Mouse (Mus musculus): ENCODE results near the gene Pofut1.
"Not testable (repeated sequence)": the region's sequence is repeated elsewhere in the genome, so short reads cannot be mapped to it uniquely, and the experiment has no call there.

Gene Pofut1

DNA sequence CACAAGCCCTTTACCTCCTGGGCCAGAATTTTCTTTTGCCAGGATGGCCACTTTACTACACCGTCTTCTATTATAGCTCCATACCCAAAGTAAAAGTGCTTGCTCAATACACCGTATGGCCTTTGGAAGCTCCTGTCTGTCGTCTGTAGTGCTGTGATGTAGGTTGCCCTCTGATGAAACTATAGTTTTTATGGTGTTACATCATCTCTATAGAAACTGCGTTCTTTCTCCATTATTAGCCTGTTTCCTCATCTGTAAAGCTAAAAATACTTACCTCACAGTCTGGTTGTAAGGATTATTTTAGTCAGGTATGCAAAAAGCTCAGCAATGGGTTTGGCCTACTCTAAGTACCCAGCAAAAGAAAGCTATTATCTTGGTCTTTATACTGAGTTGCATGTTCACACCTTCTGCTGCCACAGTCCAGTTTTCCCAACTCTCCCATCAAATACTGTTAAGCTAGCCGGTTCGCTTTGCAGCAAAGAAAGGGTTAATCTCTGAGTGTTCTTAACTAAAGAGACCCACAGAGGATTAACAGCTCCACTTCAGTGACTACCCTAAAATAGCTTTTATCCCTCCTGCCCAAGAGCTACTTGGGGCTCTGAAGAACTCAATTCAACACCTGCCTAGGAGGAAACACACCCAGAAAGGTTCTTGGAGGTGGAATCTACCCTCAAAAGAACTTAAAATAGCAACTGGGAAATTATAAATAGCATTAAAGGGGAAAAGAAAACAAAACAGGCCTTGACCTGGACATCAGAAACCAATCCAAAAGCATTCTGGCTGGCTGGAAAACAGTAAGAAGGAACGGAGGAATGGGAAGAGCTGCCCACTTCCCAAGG, 2.1 kb upstream of the Pofut1 start:
- no peak for DNase-seq (ENCODE audit: low spot score in 2 of 2)

- no peak for DNase-seq (ENCODE audit: low spot score in 2 of 2)
Observed at GRCm38 (mm10) chr2:153239860-153240480, 1.4 kb upstream of the Pofut1 start.

DNA sequence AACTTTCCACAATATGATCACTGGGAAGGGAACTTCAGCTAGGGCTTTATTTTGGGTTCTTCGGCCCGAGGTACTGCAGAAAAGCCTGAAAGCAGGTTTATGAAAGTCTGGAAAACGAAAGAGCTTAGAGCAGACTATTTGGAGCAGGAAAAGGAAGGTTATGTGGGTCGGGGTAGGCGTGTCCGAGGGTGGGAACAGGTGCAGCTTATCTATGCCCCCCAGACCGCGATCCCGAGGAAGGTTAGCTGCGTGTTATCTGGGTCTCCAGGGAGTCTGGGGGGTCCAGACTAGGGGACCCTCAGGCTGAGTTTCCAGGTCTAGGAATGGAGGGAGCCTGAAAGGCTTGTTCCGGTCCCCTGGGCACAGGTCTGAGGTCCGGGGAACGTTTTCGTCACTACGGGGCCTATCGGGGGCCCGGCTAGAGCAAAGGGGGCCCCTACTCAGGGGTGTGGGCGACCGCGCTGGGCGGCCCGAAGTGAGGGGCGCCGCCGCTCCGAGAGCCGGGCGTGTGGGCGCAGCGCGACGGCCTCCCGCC, 565 bp upstream of the Pofut1 start:
- DNase-seq (ENCODE audit: low spot score in 2 of 2) = peak in 1 of 2 experiments; percentile 23

DNA sequence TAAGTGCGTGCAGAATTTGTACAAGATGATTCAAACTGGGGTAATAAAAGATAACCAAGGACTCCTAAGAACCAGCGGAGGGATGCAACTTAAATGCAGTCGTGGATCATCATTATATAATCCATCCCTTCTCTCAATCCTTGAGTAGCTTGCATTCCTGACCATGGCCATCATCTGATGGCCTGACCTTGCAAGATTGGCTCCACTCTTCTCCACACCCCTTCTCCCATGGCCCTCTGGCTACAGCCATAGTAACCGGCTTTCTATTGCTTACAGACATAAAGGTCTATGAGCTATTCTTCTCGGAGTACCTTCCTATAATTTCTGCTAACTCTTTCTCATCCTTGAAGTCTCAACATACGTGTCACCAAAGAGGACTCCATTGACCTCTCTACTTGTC, 823 bp downstream of the Pofut1 start:
- no peak for DNase-seq (ENCODE audit: low spot score in 2 of 2)

- DNase-seq (ENCODE audit: low spot score in 2 of 2) = no peak
Observed at GRCm38 (mm10) chr2:153249751-153250150, 8.4 kb downstream of the Pofut1 start.

DNA sequence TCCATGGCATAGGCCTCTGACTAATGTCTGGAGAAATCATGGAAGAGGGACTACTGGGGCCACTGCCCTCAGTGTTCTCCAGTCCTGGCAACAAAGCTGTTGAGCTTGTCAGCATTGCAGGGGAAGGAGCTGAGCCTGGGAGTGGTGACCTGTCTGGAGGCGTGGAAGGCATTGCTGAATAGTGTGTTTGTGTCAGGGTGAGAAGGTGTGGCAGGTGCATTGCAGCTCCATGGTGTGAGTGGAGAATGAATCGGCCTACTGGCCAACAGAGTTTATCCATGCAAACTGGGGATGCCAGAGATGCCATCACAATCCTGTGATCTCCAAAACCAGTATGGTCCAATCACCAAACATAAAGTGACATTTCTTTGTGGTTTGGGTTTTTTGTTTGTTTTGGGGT, 15.3 kb downstream of the Pofut1 start:
- no peak for DNase-seq (ENCODE audit: low spot score in 2 of 2)

DNA sequence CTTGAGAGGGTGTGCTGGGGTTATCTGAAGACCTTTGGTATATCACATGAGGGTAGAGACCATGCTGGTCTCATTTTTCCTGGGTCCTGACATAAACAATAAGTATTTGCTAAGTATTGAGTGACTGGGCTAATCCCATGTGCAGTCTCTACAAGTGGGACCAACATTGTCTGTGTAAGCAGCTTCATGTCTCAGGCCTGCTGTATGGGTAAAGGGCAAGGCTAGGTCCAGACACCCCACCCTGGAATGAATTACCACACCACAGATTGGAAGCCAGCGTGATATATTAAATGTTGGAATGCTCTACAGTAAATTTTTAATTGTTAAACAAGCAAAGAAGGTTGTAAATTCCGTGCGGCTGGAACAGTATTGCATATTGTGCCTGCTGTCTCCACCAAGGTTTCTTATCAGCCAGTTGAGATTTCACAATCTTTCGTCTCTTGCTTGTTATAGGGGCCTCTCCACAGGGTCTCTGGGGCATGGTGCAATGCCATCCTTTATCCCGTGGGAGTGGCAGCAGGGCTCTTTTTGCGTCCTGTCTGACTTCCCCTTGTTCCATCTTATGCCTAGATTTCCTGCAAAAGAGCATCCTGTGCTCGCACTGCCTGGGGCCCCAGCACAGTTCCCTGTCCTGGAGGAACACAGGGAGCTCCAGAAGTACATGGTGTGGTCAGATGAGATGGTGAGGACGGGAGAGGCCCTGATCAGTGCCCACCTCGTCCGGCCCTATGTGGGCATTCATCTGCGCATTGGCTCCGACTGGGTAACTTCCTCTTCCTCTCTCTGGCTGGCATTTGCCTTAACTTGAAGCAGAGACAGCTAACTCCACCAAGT, 17.9 kb downstream of the Pofut1 start:
- DNase-seq (ENCODE audit: low spot score in 2 of 2) = no peak

DNA sequence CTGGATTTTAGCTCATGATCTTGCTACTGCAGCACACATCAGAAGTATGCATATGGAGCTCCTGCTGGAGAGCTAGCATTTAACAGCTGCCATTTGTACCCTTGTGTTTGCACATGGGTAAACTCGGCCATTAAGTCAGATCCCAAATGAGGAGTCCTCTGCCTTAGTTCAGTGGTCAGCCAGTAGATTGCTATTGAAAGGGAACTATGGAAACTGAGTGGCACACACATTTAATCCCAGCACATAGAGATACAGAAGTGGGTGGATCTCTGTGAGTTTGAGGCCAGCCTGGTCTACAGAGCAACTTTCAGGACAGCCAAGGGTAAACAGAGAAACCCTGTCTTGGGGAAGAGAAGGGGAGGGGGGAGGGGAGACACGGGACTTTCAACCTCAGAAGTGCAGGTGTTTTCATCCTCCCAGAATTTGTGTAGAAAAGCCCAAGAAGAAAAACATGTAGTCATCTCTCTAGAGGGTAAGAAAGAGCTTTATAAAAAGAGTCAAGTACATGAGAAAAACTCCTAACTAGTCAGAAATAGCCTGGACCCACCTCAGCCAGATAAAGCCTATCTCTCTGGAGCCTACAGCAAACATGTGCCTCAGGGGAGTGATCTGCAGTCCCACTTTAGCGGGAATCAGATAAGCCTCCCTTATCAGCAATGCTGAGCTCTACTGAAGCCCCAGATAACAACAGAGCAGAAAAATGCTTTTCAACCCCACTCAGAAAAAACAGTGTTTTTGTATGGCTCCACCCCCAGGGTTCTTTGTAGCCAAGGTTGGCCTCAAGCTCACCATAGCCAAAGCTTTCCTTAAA, 18.7 kb downstream of the Pofut1 start:
- no peak for DNase-seq (ENCODE audit: low spot score in 2 of 2)

DNA sequence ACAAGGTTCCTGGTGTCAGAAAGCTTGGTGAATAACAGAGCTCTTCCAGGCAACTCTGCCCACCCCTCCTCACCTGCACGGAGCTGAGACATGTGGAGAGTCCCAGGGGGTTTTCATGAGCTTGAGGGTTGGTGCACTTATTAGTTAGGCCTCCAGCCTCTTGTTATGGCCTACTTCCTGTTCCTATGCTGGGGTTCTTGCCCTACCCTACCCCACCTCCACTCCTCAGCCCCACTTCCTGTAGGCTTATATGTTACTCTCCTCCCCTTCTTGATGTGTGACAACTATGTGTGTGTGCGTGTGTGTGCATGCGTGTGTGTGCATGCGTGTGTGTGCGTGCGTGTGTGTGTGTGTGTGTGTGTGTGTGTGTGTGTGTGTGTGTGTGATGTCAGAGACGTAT, 21.7 kb downstream of the Pofut1 start:
- DNase-seq (ENCODE audit: low spot score in 2 of 2) = no peak

- no peak for DNase-seq (ENCODE audit: low spot score in 2 of 2)
Observed at GRCm38 (mm10) chr2:153267331-153267730, 26.0 kb downstream of the Pofut1 start.

GRCm38 (mm10) chr2:153270231-153270915, 29.0 kb downstream of the Pofut1 start:
- DNase-seq (ENCODE audit: low spot score in 2 of 2) = not testable (repeated sequence)

GRCm38 (mm10) chr2:153274200-153274918, 33.0 kb downstream of the Pofut1 start:
- DNase-seq (ENCODE audit: low spot score in 2 of 2) = not testable (repeated sequence)

DNA sequence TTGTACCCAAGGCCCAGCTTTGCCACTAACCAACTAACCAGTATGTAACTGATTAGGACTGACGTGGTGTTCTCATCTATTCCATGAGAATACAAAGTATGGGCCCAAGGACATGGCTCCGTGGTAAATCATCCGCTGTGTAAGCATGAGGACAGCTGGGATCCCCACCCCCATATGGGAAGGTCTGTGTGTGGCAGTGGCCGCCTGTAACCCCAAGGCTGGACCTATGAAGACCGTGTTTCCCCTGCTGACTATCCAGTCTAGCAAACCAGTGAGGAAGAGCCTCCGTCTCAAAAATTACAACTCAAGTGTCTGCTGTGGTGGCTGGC, 33.5 kb downstream of the Pofut1 start:
- DNase-seq (ENCODE audit: low spot score in 2 of 2) = no peak

DNA sequence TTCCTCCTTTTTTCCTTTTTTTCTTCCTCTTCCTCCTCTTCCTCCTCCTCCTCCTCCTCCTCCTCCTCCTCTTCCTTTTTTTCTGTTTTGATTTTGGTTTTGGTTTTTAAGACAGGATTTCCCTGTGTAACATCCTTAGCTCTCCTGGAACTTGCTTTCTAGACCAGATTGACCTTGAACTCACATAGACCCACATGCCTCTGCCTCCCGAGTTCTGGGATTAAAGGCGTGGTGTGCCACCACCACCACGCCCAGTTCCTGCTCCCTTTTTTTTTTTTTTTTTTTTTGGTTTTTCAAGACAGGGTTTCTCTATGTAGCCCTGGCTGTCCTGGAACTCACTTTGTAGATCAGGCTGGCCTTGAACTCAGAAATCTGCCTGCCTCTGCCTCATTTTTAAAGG, 34.2 kb downstream of the Pofut1 start:
- DNase-seq (ENCODE audit: low spot score in 2 of 2) = not testable (repeated sequence)

GRCm38 (mm10) chr2:153276440-153276839, 35.1 kb downstream of the Pofut1 start:
- no peak for DNase-seq (ENCODE audit: low spot score in 2 of 2)

DNA sequence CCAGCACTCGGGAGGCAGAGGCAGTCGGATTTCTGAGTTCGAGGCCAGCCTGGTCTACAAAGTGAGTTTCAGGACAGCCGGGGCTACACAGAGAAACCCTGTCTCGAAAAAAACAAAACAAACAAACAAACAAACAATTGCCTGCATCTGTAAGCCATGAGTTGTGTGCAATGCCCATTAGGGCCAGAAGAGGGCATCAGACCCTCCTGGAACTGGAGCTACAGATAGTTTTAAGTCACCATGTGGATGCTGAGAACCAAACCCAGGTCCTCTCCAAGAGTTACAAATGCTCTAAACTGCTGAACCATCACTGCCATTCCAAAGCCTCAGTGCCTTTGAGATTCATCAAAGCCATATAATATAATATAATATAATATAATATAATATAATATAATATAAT, 35.5 kb downstream of the Pofut1 start:
- not testable (repeated sequence) for DNase-seq (ENCODE audit: low spot score in 2 of 2)

- no peak for DNase-seq (ENCODE audit: low spot score in 2 of 2)
Observed at GRCm38 (mm10) chr2:153278357-153278756, 37.0 kb downstream of the Pofut1 start.

GRCm38 (mm10) chr2:153283919-153284318, 42.6 kb downstream of the Pofut1 start:
- no peak for DNase-seq (ENCODE audit: low spot score in 2 of 2)

DNA sequence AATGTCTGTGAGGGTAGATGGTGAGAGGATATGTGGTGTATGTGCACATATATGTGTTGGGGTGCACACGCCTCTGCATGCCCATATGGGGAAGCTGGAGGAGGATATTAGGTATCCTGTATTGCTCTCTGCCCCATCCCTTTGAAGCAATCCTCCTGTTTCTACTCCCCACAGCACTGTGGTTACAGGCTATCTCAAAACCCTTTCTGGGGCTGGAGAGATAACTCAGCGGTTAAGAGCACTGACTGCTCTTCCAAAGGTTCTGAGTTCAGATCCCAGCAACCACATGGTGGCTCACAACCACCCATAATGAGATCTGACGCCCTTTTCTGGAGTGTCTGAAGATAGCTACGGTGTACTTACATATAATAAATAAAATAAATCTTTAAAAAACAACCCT, 45.2 kb downstream of the Pofut1 start:
- DNase-seq (ENCODE audit: low spot score in 2 of 2) = no peak

- no peak for DNase-seq (ENCODE audit: low spot score in 2 of 2)
Observed at GRCm38 (mm10) chr2:153287835-153288234, 46.5 kb downstream of the Pofut1 start.
